ENCODE assay signal across 10 mouse cellular contexts in genomic region chr16:88542488-88542887, GRCm38 (mm10). TPM values are rescaled to one million over a fixed set of nuclear protein-coding genes. Genes with fewer than 3 reads are reported as not detected.
DNase-seq lines count a peak whose midpoint lies in the region; ATAC-seq and TF ChIP-seq lines count a peak whose summit lies in the region.
"Had no signal": no experiment of that assay in that cellular context is flagged by ENCODE, and none has a peak within 500 bp of the region (broad histone marks: within the 10 kb centered on the region; RNA-seq: fewer than 3 reads in every experiment).

No protein-coding gene starts in this region.

- peak; percentile 67 for TF ChIP-seq CTCF in liver, postnatal 0 days (IDR thresholded peaks at IDR 0.05; ENCODE audit: low read depth)

- no peak for TF ChIP-seq EP300 in liver, postnatal 0 days (IDR thresholded peaks at IDR 0.05; ENCODE audit: low read depth)

- peak; percentile 49; the same call in 1 of the 2 replicates for ATAC-seq in forebrain, embryonic 11.5 days (replicated peaks; ENCODE audit: low FRiP score)
- ATAC-seq in liver, postnatal 0 days, result no peak
- ATAC-seq in liver, embryonic 11.5 days (replicated peaks; ENCODE audit: low FRiP score), result no peak

- no peak overlapping the region for H3K9ac ChIP-seq in forebrain, embryonic 11.5 days (ENCODE audit: low read length)
- no peak overlapping the region for H3K9ac ChIP-seq in liver, postnatal 0 days (replicated peaks)
- H3K9ac ChIP-seq in liver, embryonic 11.5 days (ENCODE audit: low read depth, low read length), result no peak overlapping the region
- H3K9ac ChIP-seq: liver, embryonic 15.5 days had no signal

- no peak overlapping the region for H3K27ac ChIP-seq in forebrain, embryonic 11.5 days (ENCODE audit: low read depth, low read length)
- H3K27ac ChIP-seq in forebrain, embryonic 10.5 days, result no peak overlapping the region
- H3K27ac ChIP-seq in liver, postnatal 0 days (ENCODE audit: low read depth), result no peak overlapping the region
- no peak overlapping the region for H3K27ac ChIP-seq in liver, embryonic 11.5 days (ENCODE audit: low read depth, low read length)
- H3K27ac ChIP-seq: liver, embryonic 15.5 days had no signal

- H3K27me3 ChIP-seq in forebrain, embryonic 11.5 days (ENCODE audit: control insufficient read depth, insufficient read depth, low read length), result no peaks in the 10 kb centered on the region
- H3K27me3 ChIP-seq in forebrain, embryonic 10.5 days (ENCODE audit: poor library complexity, severe bottlenecking), result no peaks in the 10 kb centered on the region
- no peaks in the 10 kb centered on the region for H3K27me3 ChIP-seq in liver, postnatal 0 days (ENCODE audit: insufficient read depth, low read length)
- H3K27me3 ChIP-seq in liver, embryonic 11.5 days (replicated peaks; ENCODE audit: control insufficient read depth, insufficient read depth, low read length), result no peaks in the 10 kb centered on the region
- H3K27me3 ChIP-seq: liver, embryonic 15.5 days had no signal

- H3K36me3 ChIP-seq in forebrain, embryonic 11.5 days (ENCODE audit: control insufficient read depth, insufficient read depth, low read length), result no peaks in the 10 kb centered on the region
- H3K36me3 ChIP-seq in forebrain, embryonic 10.5 days (replicated peaks), result no peaks in the 10 kb centered on the region
- H3K36me3 ChIP-seq in liver, postnatal 0 days (replicated peaks; ENCODE audit: insufficient read depth, low read length), result no peaks in the 10 kb centered on the region
- no peaks in the 10 kb centered on the region for H3K36me3 ChIP-seq in liver, embryonic 11.5 days (ENCODE audit: control insufficient read depth, insufficient read depth, low read length)
- H3K36me3 ChIP-seq: liver, embryonic 15.5 days had no signal

- no peak overlapping the region for H3K4me2 ChIP-seq in forebrain, embryonic 11.5 days (ENCODE audit: low read depth, low read length, severe bottlenecking)
- H3K4me2 ChIP-seq in liver, postnatal 0 days (ENCODE audit: low read depth, low read length), result no peak overlapping the region
- H3K4me2 ChIP-seq in liver, embryonic 11.5 days, result no peak overlapping the region
- H3K4me2 ChIP-seq: liver, embryonic 15.5 days had no signal

- no peak for DNase-seq in forebrain, embryonic 11.5 days (ENCODE audit: low spot score)
- no peak for DNase-seq in forebrain, embryonic 10.5 days (ENCODE audit: extremely low spot score, low spot score)
- no peak for DNase-seq in liver, postnatal 0 days
- DNase-seq in liver, embryonic 11.5 days (ENCODE audit: low spot score), result no peak
- DNase-seq in cerebellum, postnatal 10 days, result peak; percentile 64 to 82
- DNase-seq in lung, postnatal 10 days, result peak; percentile 35
- no peak for DNase-seq in right cerebral cortex, postnatal 36 days (ENCODE audit: low spot score in 2 of 2)
- no peak for DNase-seq in gastrocnemius, postnatal 10 days

- H3K4me3 ChIP-seq in forebrain, embryonic 11.5 days (ENCODE audit: low read depth, low read length), result no peak overlapping the region
- no peak overlapping the region for H3K4me3 ChIP-seq in forebrain, embryonic 10.5 days
- H3K4me3 ChIP-seq in liver, postnatal 0 days (ENCODE audit: low read depth, low read length), result no peak overlapping the region
- H3K4me3 ChIP-seq in liver, embryonic 11.5 days (ENCODE audit: low read depth, low read length), result no peak overlapping the region
- H3K4me3 ChIP-seq: erythroblast, embryonic 14.5 days; liver, embryonic 15.5 days had no signal

- WGBS in forebrain, embryonic 11.5 days, result 61% methylated on average over 6 of the region's 6 CpGs
- WGBS in forebrain, embryonic 10.5 days, result 53% methylated on average over 6 of the region's 6 CpGs
- 43% methylated on average over 6 of the region's 6 CpGs for WGBS in liver, postnatal 0 days (ENCODE audit: insufficient replicate concordance)
- 50% methylated on average over 6 of the region's 6 CpGs for WGBS in liver, embryonic 11.5 days

- no peaks in the 10 kb centered on the region for H3K4me1 ChIP-seq in forebrain, embryonic 11.5 days (replicated peaks; ENCODE audit: control insufficient read depth, insufficient read depth, low read length)
- H3K4me1 ChIP-seq in forebrain, embryonic 10.5 days, result no peaks in the 10 kb centered on the region
- H3K4me1 ChIP-seq in liver, postnatal 0 days (ENCODE audit: insufficient read depth), result no peaks in the 10 kb centered on the region
- H3K4me1 ChIP-seq in liver, embryonic 11.5 days (replicated peaks; ENCODE audit: control insufficient read depth, insufficient read depth, low read length), result no peaks in the 10 kb centered on the region
- H3K4me1 ChIP-seq: liver, embryonic 15.5 days had no signal

- no peaks in the 10 kb centered on the region for H3K9me3 ChIP-seq in forebrain, embryonic 11.5 days (ENCODE audit: control insufficient read depth, low read length)
- no peaks in the 10 kb centered on the region for H3K9me3 ChIP-seq in forebrain, embryonic 10.5 days
- no peaks in the 10 kb centered on the region for H3K9me3 ChIP-seq in liver, postnatal 0 days (ENCODE audit: low read length)
- no peaks in the 10 kb centered on the region for H3K9me3 ChIP-seq in liver, embryonic 11.5 days (ENCODE audit: control insufficient read depth, low read length)
- H3K9me3 ChIP-seq: liver, embryonic 15.5 days had no signal

RNA-seq across cellular contexts. Expression of gene Cldn8, which starts 20.5 kb away (rescaled TPM):
- 1.3 and 1.5 TPM in 2 replicates for polyA plus RNA-seq in forebrain, embryonic 11.5 days (2014; fragmentation: Nextera tagmentation; extraction: Ambion mirVana)
- polyA plus RNA-seq in forebrain, embryonic 10.5 days (2016; fragmentation: Nextera tagmentation; extraction: Ambion mirVana), result 1.4 TPM in 2 replicates
- 0.09 and 0.13 TPM in 2 replicates for polyA plus RNA-seq in liver, postnatal 0 days (2015; fragmentation: Nextera tagmentation; extraction: Ambion mirVana)
- polyA plus RNA-seq in liver, embryonic 11.5 days (2014; fragmentation: Nextera tagmentation; extraction: Ambion mirVana), result 0.25 and 0.30 TPM in 2 replicates
- total RNA-seq in gastrocnemius, postnatal 10 days (2021), result not detected
- polyA plus RNA-seq: erythroblast, embryonic 14.5 days had no signal

RNA-seq across cellular contexts. Expression of gene Cldn17, which starts 35.7 kb away (rescaled TPM):
- not detected in 2 replicates for polyA plus RNA-seq in forebrain, embryonic 11.5 days (2014; fragmentation: Nextera tagmentation; extraction: Ambion mirVana)
- not detected in 2 replicates for polyA plus RNA-seq in forebrain, embryonic 10.5 days (2016; fragmentation: Nextera tagmentation; extraction: Ambion mirVana)
- polyA plus RNA-seq in liver, postnatal 0 days (2015; fragmentation: Nextera tagmentation; extraction: Ambion mirVana), result not detected in 2 replicates
- polyA plus RNA-seq in liver, embryonic 11.5 days (2014; fragmentation: Nextera tagmentation; extraction: Ambion mirVana), result not detected in 2 replicates
- not detected for total RNA-seq in gastrocnemius, postnatal 10 days (2021)
- polyA plus RNA-seq: erythroblast, embryonic 14.5 days; liver, embryonic 15.5 days had no signal

Comparison
In these comparisons a context has a peak if more than half of its experiments do, and no peak if none do; other contexts are left out.
1. DNase-seq: peak in cerebellum, postnatal 10 days (2 of 2) and lung, postnatal 10 days (single experiment); none in forebrain, embryonic 11.5 days (single experiment), forebrain, embryonic 10.5 days (single experiment), liver, postnatal 0 days (single experiment), liver, embryonic 11.5 days (single experiment), right cerebral cortex, postnatal 36 days (0 of 2) and gastrocnemius, postnatal 10 days (single experiment).